ENCODE assay signal across 12 mouse cellular contexts in the genomic region with DNA sequence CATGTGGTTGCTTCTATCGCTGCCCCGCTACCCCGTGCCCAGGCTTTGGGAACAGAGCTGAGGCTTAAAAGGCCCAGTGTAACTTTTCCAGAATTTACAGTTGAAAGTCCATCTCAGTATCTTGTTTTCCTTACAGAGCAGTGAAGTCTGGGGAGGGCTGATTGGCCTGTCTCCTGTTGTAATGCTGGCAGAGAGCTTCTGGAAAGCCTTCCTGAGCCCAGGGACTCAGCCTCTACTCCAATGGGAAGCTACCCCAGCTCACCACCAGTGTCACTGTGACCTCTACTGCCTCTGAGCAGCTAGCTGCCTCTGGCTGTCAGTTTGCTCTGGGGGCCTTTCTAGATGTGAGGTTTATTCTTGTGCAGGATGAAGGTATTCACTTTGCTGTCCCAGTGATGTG.
"Had no signal": no experiment of that assay in that cellular context is flagged by ENCODE, and none has a peak within 500 bp of the region (broad histone marks: within the 10 kb centered on the region; RNA-seq: fewer than 3 reads in every experiment).

No protein-coding gene starts in this region.

- DNase-seq: kidney, adult 8-10 months; kidney, postnatal 36 days; layer of hippocampus, adult 9-11 months; layer of hippocampus, postnatal 36 days; liver; lung, adult 2 months; lung, postnatal 36 days; thymus, postnatal 14 days had no signal

- H3K27ac ChIP-seq: limb, embryonic 12.5 days; liver, embryonic 14.5 days; midbrain, embryonic 13.5 days; stomach, postnatal 0 days had no signal

- H3K4me3 ChIP-seq: limb, embryonic 12.5 days; midbrain, embryonic 13.5 days had no signal
